In the genomic region with DNA sequence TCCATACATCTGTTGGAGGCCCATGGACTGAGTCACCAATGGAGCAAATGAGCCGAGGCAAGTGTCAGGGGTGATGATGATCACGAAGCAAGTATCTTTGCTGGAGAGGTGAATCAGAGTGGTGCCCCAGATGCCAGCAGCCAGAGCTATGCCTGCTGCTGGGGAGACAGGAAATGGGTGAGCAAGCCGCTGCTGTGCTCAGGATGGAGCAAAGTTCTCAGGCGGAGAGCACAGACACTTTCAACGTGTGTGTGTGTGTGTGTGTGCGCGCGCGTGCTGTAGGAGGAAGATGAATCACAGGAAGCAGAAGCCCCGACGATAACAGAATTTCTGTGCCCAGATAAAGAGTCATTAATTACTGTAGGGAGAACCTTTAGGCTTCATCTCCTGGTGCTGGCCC, we compare ENCODE assay signal across 14 mouse cellular contexts. TPM values are rescaled to one million over a fixed set of nuclear protein-coding genes. Genes with fewer than 3 reads are reported as not detected.
DNase-seq lines count a peak whose midpoint lies in the region; ATAC-seq lines count a peak whose summit lies in the region.
"Had no signal": no experiment of that assay in that cellular context is flagged by ENCODE, and none has a peak within 500 bp of the region (broad histone marks: within the 10 kb centered on the region; RNA-seq: fewer than 3 reads in every experiment).

No protein-coding gene starts in this region.

- H3K4me3 ChIP-seq in midbrain, embryonic 11.5 days (ENCODE audit: low read depth, low read length), result no peak overlapping the region
- H3K4me3 ChIP-seq in midbrain, embryonic 10.5 days, result no peak overlapping the region
- H3K4me3 ChIP-seq: neural tube, embryonic 15.5 days had no signal

- ATAC-seq in midbrain, embryonic 11.5 days (ENCODE audit: low FRiP score), result no peak
- peak; percentile 83 for ATAC-seq in common myeloid progenitor, adult 5-6 weeks (replicated peaks; ENCODE audit: low read depth, poor library complexity, severe bottlenecking)
- peak; percentile 84 for ATAC-seq in megakaryocyte progenitor cell, adult 5-6 weeks (replicated peaks; ENCODE audit: poor library complexity)
- ATAC-seq: hindbrain, postnatal 0 days had no signal

- no peaks in the 10 kb centered on the region for H3K27me3 ChIP-seq in midbrain, embryonic 11.5 days (ENCODE audit: control insufficient read depth, insufficient read depth, low read length)
- no peaks in the 10 kb centered on the region for H3K27me3 ChIP-seq in midbrain, embryonic 10.5 days (ENCODE audit: low read depth, poor library complexity, severe bottlenecking)
- H3K27me3 ChIP-seq: neural tube, embryonic 15.5 days had no signal

- no peaks in the 10 kb centered on the region for H3K4me1 ChIP-seq in midbrain, embryonic 11.5 days (ENCODE audit: control insufficient read depth, insufficient read depth, low read length)
- H3K4me1 ChIP-seq in midbrain, embryonic 10.5 days, result no peaks in the 10 kb centered on the region
- H3K4me1 ChIP-seq: neural tube, embryonic 15.5 days had no signal

- WGBS in midbrain, embryonic 11.5 days, result 90% methylated on average over 11 of the region's 11 CpGs
- 90% methylated on average over 11 of the region's 11 CpGs for WGBS in midbrain, embryonic 10.5 days

- no peaks in the 10 kb centered on the region for H3K9me3 ChIP-seq in midbrain, embryonic 11.5 days (ENCODE audit: control insufficient read depth, low read length)
- no peaks in the 10 kb centered on the region for H3K9me3 ChIP-seq in midbrain, embryonic 10.5 days (replicated peaks)
- H3K9me3 ChIP-seq: neural tube, embryonic 15.5 days had no signal

- no peaks in the 10 kb centered on the region for H3K36me3 ChIP-seq in midbrain, embryonic 11.5 days (ENCODE audit: control insufficient read depth, insufficient read depth, low read length)
- no peaks in the 10 kb centered on the region for H3K36me3 ChIP-seq in midbrain, embryonic 10.5 days
- H3K36me3 ChIP-seq: neural tube, embryonic 15.5 days had no signal

- peak; percentile 8 for DNase-seq in midbrain, embryonic 11.5 days (ENCODE audit: low spot score, missing footprints)
- DNase-seq in midbrain, embryonic 10.5 days (ENCODE audit: low spot score), result no peak
- DNase-seq in adipocyte (ENCODE audit: low spot score), result no peak
- no peak for DNase-seq in retina, postnatal 1 day
- no peak for DNase-seq in cerebellum, adult 9-10 months
- DNase-seq: cerebellum, adult 18-20 months; gastrocnemius, postnatal 36 days had no signal

- no peak overlapping the region for H3K9ac ChIP-seq in midbrain, embryonic 11.5 days (ENCODE audit: low read length)
- H3K9ac ChIP-seq: neural tube, embryonic 15.5 days had no signal

- no peak overlapping the region for H3K27ac ChIP-seq in midbrain, embryonic 11.5 days (ENCODE audit: low read depth, low read length)
- H3K27ac ChIP-seq in midbrain, embryonic 10.5 days (replicated peaks), result no peak overlapping the region
- H3K27ac ChIP-seq: hindbrain, postnatal 0 days; neural tube, embryonic 15.5 days had no signal

- no peak overlapping the region for H3K4me2 ChIP-seq in midbrain, embryonic 11.5 days
- H3K4me2 ChIP-seq: neural tube, embryonic 15.5 days had no signal

RNA-seq across cellular contexts. Expression of a gene that starts 1.9 kb away (rescaled TPM):
- 0.14 TPM in 1 of 2 replicates, not detected in the other for polyA plus RNA-seq in midbrain, embryonic 11.5 days (2014; fragmentation: Nextera tagmentation; extraction: Ambion mirVana)
- polyA plus RNA-seq in midbrain, embryonic 10.5 days (2016; fragmentation: Nextera tagmentation; extraction: Ambion mirVana), result 0.09 TPM in 1 of 2 replicates, not detected in the other
- 105 and 124 TPM in 2 replicates for total RNA-seq in common myeloid progenitor, adult 5-6 weeks (2017)
- total RNA-seq in megakaryocyte progenitor cell, adult 5-6 weeks (2015), result 5.7 and 18.3 TPM in 2 replicates
- 10.0 and 29.0 TPM in 2 replicates for total RNA-seq in megakaryocyte progenitor cell, adult 5-6 weeks (2017)
- total RNA-seq: hindbrain, postnatal 0 days; layer of hippocampus, postnatal 25 days had no signal
- polyA plus RNA-seq: liver, embryonic 16.5 days had no signal

RNA-seq across cellular contexts. Expression of a gene that starts 36.7 kb away (rescaled TPM):
- 0.19 and 0.56 TPM in 2 replicates for polyA plus RNA-seq in midbrain, embryonic 11.5 days (2014; fragmentation: Nextera tagmentation; extraction: Ambion mirVana)
- polyA plus RNA-seq in midbrain, embryonic 10.5 days (2016; fragmentation: Nextera tagmentation; extraction: Ambion mirVana), result 0.14 and 0.43 TPM in 2 replicates
- 0.05 and 0.78 TPM in 2 replicates for total RNA-seq in common myeloid progenitor, adult 5-6 weeks (2017)
- total RNA-seq in megakaryocyte progenitor cell, adult 5-6 weeks (2015), result 0.84 TPM in 1 of 2 replicates, not detected in the other
- total RNA-seq in megakaryocyte progenitor cell, adult 5-6 weeks (2017), result 0.25 TPM in 1 of 2 replicates, not detected in the other

RNA-seq across cellular contexts. Expression of a gene that starts 45.9 kb away (rescaled TPM):
- not detected in 2 replicates for polyA plus RNA-seq in midbrain, embryonic 11.5 days (2014; fragmentation: Nextera tagmentation; extraction: Ambion mirVana)
- not detected in 2 replicates for polyA plus RNA-seq in midbrain, embryonic 10.5 days (2016; fragmentation: Nextera tagmentation; extraction: Ambion mirVana)
- total RNA-seq in common myeloid progenitor, adult 5-6 weeks (2017), result not detected in 2 replicates
- total RNA-seq in megakaryocyte progenitor cell, adult 5-6 weeks (2015), result not detected in 2 replicates
- total RNA-seq in megakaryocyte progenitor cell, adult 5-6 weeks (2017), result not detected in 2 replicates
- total RNA-seq: gastrocnemius, postnatal 36 days; hindbrain, postnatal 0 days had no signal
- polyA plus RNA-seq: hindbrain, postnatal 0 days; liver, embryonic 16.5 days; neural tube, embryonic 15.5 days; testis, adult 2 months had no signal
